9 mouse cellular contexts compared by ENCODE assay signal in genomic region chr4:140539125-140539524, GRCm38 (mm10).
DNase-seq lines count a peak whose midpoint lies in the region; ATAC-seq lines count a peak whose summit lies in the region.
"Had no signal": no experiment of that assay in that cellular context is flagged by ENCODE, and none has a peak within 500 bp of the region (broad histone marks: within the 10 kb centered on the region; RNA-seq: fewer than 3 reads in every experiment).

No protein-coding gene starts in this region.

- no peaks in the 10 kb centered on the region for H3K27me3 ChIP-seq in forebrain, embryonic 16.5 days (replicated peaks; ENCODE audit: control insufficient read depth, insufficient read depth, low read length)

- peaks cover 12% of the 10 kb centered on the region; the same call in 1 of the 2 replicates for H3K36me3 ChIP-seq in forebrain, embryonic 16.5 days (ENCODE audit: control insufficient read depth, insufficient read depth)

- peak; percentile 52 for ATAC-seq in forebrain, embryonic 16.5 days

- no peak overlapping the region for H3K4me3 ChIP-seq in forebrain, embryonic 16.5 days (replicated peaks; ENCODE audit: low read length)
- H3K4me3 ChIP-seq: megakaryocyte, embryonic 14.5 days had no signal

- DNase-seq in urinary bladder, postnatal 14 days (ENCODE audit: low spot score), result peak; percentile 51
- no peak for DNase-seq in urinary bladder, postnatal 10 days (ENCODE audit: low spot score)
- peak; percentile 72 to 84 for DNase-seq in cerebellum, adult 18-20 months
- peak; percentile 60 for DNase-seq in kidney, adult 18-20 months
- peak; percentile 25 to 27 for DNase-seq in lung, adult 18-20 months
- peak; percentile 43 for DNase-seq in ovary, postnatal 36 days (ENCODE audit: low spot score)
- no peak for DNase-seq in Muller cell, postnatal 12 days (ENCODE audit: inconsistent ontology term)

- no peak overlapping the region for H3K4me2 ChIP-seq in forebrain, embryonic 16.5 days (ENCODE audit: low read length)

- H3K9ac ChIP-seq in forebrain, embryonic 16.5 days (replicated peaks; ENCODE audit: low read depth, low read length), result no peak overlapping the region

- H3K27ac ChIP-seq in forebrain, embryonic 16.5 days (ENCODE audit: low read length), result no peak overlapping the region

- no peaks in the 10 kb centered on the region for H3K9me3 ChIP-seq in forebrain, embryonic 16.5 days (ENCODE audit: control insufficient read depth, low read length)
- H3K9me3 ChIP-seq: megakaryocyte, embryonic 14.5 days had no signal

- 32% methylated on average over 11 of the region's 11 CpGs for WGBS in forebrain, embryonic 16.5 days

- H3K4me1 ChIP-seq in forebrain, embryonic 16.5 days (replicated peaks; ENCODE audit: control insufficient read depth, insufficient read depth, low read length), result no peaks in the 10 kb centered on the region

Comparison
In these comparisons a context has a peak if more than half of its experiments do, and no peak if none do; other contexts are left out.
1. DNase-seq: peak in urinary bladder, postnatal 14 days (single experiment), cerebellum, adult 18-20 months (2 of 2), kidney, adult 18-20 months (single experiment), lung, adult 18-20 months (2 of 2) and ovary, postnatal 36 days (single experiment); none in urinary bladder, postnatal 10 days (single experiment) and Muller cell, postnatal 12 days (single experiment).